Mouse (Mus musculus): ENCODE data around the gene Tmem233.

Tmem233 gene

DNA sequence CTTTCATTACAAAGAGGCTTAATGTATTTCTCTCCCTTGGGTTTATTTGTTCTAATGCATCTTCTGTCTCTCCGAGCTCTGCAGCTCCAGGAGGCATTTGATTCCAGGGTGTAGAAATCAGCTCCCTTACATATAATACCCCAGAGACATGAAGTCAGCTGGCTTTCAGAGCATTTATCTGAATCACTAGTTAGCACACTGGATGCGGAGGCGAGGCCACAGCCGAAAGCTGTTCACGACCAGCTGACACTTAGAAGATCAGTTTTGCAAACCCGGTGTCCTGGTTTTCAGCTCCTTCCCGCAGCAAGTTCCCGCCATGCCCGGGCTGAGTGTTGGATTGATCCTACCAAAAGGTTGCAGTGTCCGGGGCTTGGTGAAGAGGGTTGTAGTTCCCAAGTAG, 78.8 kb downstream of the Tmem233 start:
- in situ Hi-C loops (cut with MboI, MseI), result no loop called here

DNA sequence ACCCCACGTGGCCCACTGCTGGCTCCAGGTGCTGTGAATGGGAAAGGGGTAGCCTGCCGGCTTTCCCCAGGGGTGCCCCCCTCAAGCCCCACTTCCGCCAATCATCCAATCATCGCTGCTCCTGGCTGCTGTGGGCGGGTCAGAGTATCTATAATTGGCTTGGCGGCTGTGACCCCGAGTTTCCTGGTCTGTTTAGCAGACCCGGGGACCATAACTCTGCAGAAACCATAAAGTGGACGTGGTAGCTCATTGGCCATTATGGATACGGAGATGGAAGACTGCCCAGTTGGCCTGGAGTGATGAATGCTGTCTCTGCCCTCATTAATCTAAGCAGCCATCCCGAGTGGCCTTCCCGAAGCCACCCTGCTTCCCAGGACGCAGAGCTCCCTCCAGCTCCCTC, 79.2 kb downstream of the Tmem233 start:
- in situ Hi-C loops (cut with MboI, MseI), result no loop called here

DNA sequence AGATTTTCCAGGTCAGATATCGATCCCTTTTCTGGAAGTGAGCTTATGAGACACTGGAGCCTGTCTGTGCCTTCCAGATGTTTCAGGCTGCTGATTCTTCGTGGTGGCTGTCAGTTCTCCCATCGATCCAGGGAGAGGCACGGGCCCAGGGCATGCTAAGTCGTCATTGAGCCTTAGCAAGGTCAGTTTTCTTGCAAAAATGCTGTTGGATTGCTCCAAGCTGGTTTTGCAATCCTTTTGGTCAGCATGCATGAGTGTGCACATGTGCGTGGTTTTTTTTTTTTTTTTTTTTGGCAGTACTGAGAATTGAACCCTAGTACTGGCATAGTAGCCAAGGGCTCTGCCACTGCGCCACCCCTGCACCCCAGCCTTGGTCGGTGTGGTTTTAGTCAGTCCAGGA, 79.9 kb downstream of the Tmem233 start:
- in situ Hi-C loops (cut with MboI, MseI), result no loop called here

DNA sequence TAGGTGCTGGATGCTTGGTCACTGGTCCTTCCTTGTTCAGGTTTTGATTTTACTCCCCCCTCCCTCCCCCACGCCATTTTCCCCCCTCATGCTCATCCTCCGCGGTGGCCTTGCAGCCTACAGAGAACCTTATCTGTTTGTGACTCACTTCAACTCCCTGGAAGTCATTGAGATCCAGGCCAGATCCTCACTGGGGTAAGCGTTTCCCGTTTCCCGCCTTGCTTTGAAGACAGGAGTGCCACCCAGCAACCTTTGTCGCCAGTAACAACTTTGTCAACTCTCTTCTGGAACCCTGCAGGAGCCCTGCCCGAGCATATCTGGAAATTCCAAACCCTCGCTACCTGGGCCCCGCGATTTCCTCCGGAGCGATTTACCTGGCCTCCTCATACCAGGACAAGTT, 85.7 kb downstream of the Tmem233 start:
- in situ Hi-C loops (cut with MboI, MseI), result no loop called here

DNA sequence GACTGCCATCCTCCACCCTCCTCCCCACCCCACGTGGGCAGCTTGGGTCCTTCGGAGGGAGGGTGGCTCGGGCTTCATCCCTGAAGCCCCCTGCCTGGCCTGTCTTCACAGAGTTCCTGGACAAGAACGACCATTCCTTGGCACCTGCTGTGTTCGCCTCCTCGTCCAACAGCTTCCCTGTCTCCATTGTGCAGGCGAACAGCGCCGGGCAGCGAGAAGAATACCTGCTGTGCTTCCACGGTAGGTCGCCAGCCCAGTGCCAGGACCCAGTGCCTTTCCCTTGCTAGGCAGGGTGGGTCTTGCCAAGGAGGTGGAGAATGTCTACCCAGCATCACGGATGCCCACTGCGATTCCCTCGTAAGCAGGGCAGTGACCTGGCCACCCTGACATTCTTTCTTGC, 88.9 kb downstream of the Tmem233 start:
- in situ Hi-C loops (cut with MboI, MseI), result no loop called here

DNA sequence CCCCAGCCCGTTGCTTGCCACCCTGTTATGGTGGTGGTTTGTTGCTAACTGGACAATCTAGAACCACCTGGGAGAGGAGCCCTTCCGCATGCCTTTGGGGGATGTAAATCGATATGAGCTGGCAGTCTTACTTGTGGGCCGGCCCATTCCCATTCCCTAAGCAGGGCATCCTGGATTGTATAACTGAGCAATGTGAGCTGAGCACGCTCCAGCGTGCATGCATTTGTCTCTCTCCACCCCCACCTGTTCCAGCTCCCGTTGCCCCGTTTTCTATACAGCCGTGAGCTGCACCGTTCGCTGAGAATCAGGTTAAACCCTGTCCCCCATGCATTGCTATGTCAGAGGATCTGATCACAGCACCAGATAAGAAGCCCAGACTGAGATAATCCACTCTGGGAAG, 91.3 kb downstream of the Tmem233 start:
- in situ Hi-C loops (cut with MboI, MseI), result no loop called here

Data from T-helper 1 cell (primary cell).